In genomic region chr11:69799394-69800137, GRCm38 (mm10) we compare ENCODE assay signal across 8 mouse cellular contexts. TPM values are rescaled to one million over a fixed set of nuclear protein-coding genes. Genes with fewer than 3 reads are reported as not detected.
DNase-seq lines count a peak whose midpoint lies in the region; ATAC-seq lines count a peak whose summit lies in the region.

No protein-coding gene starts in this region.

- peak overlapping the region; percentile 87 for H3K4me2 ChIP-seq in forebrain, embryonic 11.5 days (ENCODE audit: low read depth, low read length, severe bottlenecking)
- peak overlapping the region; percentile 64 for H3K4me2 ChIP-seq in liver, embryonic 12.5 days
- H3K4me2 ChIP-seq in stomach, embryonic 16.5 days (ENCODE audit: low read depth, low read length), result peak overlapping the region; percentile 99

- peak overlapping the region; percentile 67; the same call in 1 of the 2 replicates for H3K27ac ChIP-seq in forebrain, embryonic 11.5 days (ENCODE audit: low read depth, low read length)
- H3K27ac ChIP-seq in liver, embryonic 12.5 days, result no peak overlapping the region
- 0 out of 2 replicates have a peak overlapping the region, but pooled peaks have one; percentile 14 for H3K27ac ChIP-seq in stomach, embryonic 16.5 days (ENCODE audit: low read length)

- peaks cover 35% of the 10 kb centered on the region for H3K27me3 ChIP-seq in forebrain, embryonic 11.5 days (ENCODE audit: control insufficient read depth, insufficient read depth, low read length)
- H3K27me3 ChIP-seq in liver, embryonic 12.5 days (replicated peaks), result peaks cover 89% of the 10 kb centered on the region
- peaks cover 10% of the 10 kb centered on the region for H3K27me3 ChIP-seq in stomach, embryonic 16.5 days (ENCODE audit: control insufficient read depth, insufficient read depth, low read length)

- H3K4me1 ChIP-seq in forebrain, embryonic 11.5 days (replicated peaks; ENCODE audit: control insufficient read depth, insufficient read depth, low read length), result peaks cover 42% of the 10 kb centered on the region
- H3K4me1 ChIP-seq in liver, embryonic 12.5 days, result peaks cover 61% of the 10 kb centered on the region
- peaks cover 53% of the 10 kb centered on the region for H3K4me1 ChIP-seq in stomach, embryonic 16.5 days (ENCODE audit: control insufficient read depth, insufficient read depth, low read length)

- ATAC-seq in forebrain, embryonic 11.5 days (replicated peaks; ENCODE audit: low FRiP score), result no peak
- ATAC-seq in liver, embryonic 12.5 days, result no peak
- no peak for ATAC-seq in stomach, embryonic 16.5 days (ENCODE audit: insufficient read depth, low FRiP score)

- H3K9ac ChIP-seq in forebrain, embryonic 11.5 days (ENCODE audit: low read length), result peak overlapping the region; percentile 73
- H3K9ac ChIP-seq in liver, embryonic 12.5 days, result no peak overlapping the region
- peak overlapping the region; percentile 35; the same call in 1 of the 2 replicates for H3K9ac ChIP-seq in stomach, embryonic 16.5 days (ENCODE audit: low read length)

- 29% methylated on average over 12 of the region's 12 CpGs for WGBS in forebrain, embryonic 11.5 days
- WGBS in liver, embryonic 12.5 days (ENCODE audit: insufficient replicate concordance), result 35% methylated on average over 12 of the region's 12 CpGs
- WGBS in stomach, embryonic 16.5 days, result 23% methylated on average over 12 of the region's 12 CpGs

- H3K36me3 ChIP-seq in forebrain, embryonic 11.5 days (ENCODE audit: control insufficient read depth, insufficient read depth, low read length), result no peaks in the 10 kb centered on the region
- no peaks in the 10 kb centered on the region for H3K36me3 ChIP-seq in liver, embryonic 12.5 days
- no peaks in the 10 kb centered on the region for H3K36me3 ChIP-seq in stomach, embryonic 16.5 days (ENCODE audit: control insufficient read depth, insufficient read depth, low read length)

- no peaks in the 10 kb centered on the region for H3K9me3 ChIP-seq in forebrain, embryonic 11.5 days (ENCODE audit: control insufficient read depth, low read length)
- H3K9me3 ChIP-seq in liver, embryonic 12.5 days (replicated peaks), result no peaks in the 10 kb centered on the region
- H3K9me3 ChIP-seq in stomach, embryonic 16.5 days (replicated peaks; ENCODE audit: control insufficient read depth, low read length), result no peaks in the 10 kb centered on the region

- H3K4me3 ChIP-seq in forebrain, embryonic 11.5 days (ENCODE audit: low read depth, low read length), result peak overlapping the region; percentile 49
- H3K4me3 ChIP-seq in liver, embryonic 12.5 days, result no peak overlapping the region
- no peak overlapping the region; the same call in 1 of the 2 replicates for H3K4me3 ChIP-seq in stomach, embryonic 16.5 days (replicated peaks; ENCODE audit: low read length)

- DNase-seq in cerebellum, postnatal 10 days, result peak; percentile 64 to 67
- DNase-seq in cerebellum, postnatal 36 days, result no peak
- DNase-seq in A20 (ENCODE audit: low read depth, low spot score), result peak; percentile 98
- DNase-seq in forebrain, embryonic 11.5 days (ENCODE audit: low spot score), result no peak
- DNase-seq in cerebellum, adult 18-20 months, result no peak
- no peak for DNase-seq in urinary bladder, postnatal 25 days (ENCODE audit: low spot score)

RNA-seq across cellular contexts. Expression of gene Fgf11, which starts 2.1 kb away (rescaled TPM):
- 1.3 and 1.7 TPM in 2 replicates for polyA plus RNA-seq in forebrain, embryonic 11.5 days (2014; fragmentation: Nextera tagmentation; extraction: Ambion mirVana)
- polyA plus RNA-seq in liver, embryonic 12.5 days (2016; fragmentation: Nextera tagmentation; extraction: Ambion mirVana), result 0.45 and 0.48 TPM in 2 replicates
- 1.8 and 2.5 TPM in 2 replicates for polyA plus RNA-seq in stomach, embryonic 16.5 days (2015; fragmentation: Nextera tagmentation; extraction: Ambion mirVana)

RNA-seq across cellular contexts. Expression of gene Chrnb1, which starts 3.8 kb away (rescaled TPM):
- 0.73 and 1.1 TPM in 2 replicates for polyA plus RNA-seq in forebrain, embryonic 11.5 days (2014; fragmentation: Nextera tagmentation; extraction: Ambion mirVana)
- 0.63 and 0.64 TPM in 2 replicates for polyA plus RNA-seq in liver, embryonic 12.5 days (2016; fragmentation: Nextera tagmentation; extraction: Ambion mirVana)
- 5.3 and 10.3 TPM in 2 replicates for polyA plus RNA-seq in stomach, embryonic 16.5 days (2015; fragmentation: Nextera tagmentation; extraction: Ambion mirVana)

RNA-seq across cellular contexts. Expression of gene Tmem102, which starts 5.9 kb away (rescaled TPM):
- 0.32 and 0.65 TPM in 2 replicates for polyA plus RNA-seq in forebrain, embryonic 11.5 days (2014; fragmentation: Nextera tagmentation; extraction: Ambion mirVana)
- 0.59 and 0.72 TPM in 2 replicates for polyA plus RNA-seq in liver, embryonic 12.5 days (2016; fragmentation: Nextera tagmentation; extraction: Ambion mirVana)
- polyA plus RNA-seq in stomach, embryonic 16.5 days (2015; fragmentation: Nextera tagmentation; extraction: Ambion mirVana), result 14.2 and 15.0 TPM in 2 replicates

RNA-seq across cellular contexts. Expression of gene Gm39566, which starts 15.5 kb away (rescaled TPM):
- not detected in 2 replicates for polyA plus RNA-seq in forebrain, embryonic 11.5 days (2014; fragmentation: Nextera tagmentation; extraction: Ambion mirVana)
- not detected in 2 replicates for polyA plus RNA-seq in liver, embryonic 12.5 days (2016; fragmentation: Nextera tagmentation; extraction: Ambion mirVana)
- 0.03 TPM in 1 of 2 replicates, not detected in the other for polyA plus RNA-seq in stomach, embryonic 16.5 days (2015; fragmentation: Nextera tagmentation; extraction: Ambion mirVana)

RNA-seq across cellular contexts. Expression of gene Spem2, which starts 18.7 kb away (rescaled TPM):
- not detected in 2 replicates for polyA plus RNA-seq in forebrain, embryonic 11.5 days (2014; fragmentation: Nextera tagmentation; extraction: Ambion mirVana)
- not detected in 2 replicates for polyA plus RNA-seq in liver, embryonic 12.5 days (2016; fragmentation: Nextera tagmentation; extraction: Ambion mirVana)
- polyA plus RNA-seq in stomach, embryonic 16.5 days (2015; fragmentation: Nextera tagmentation; extraction: Ambion mirVana), result not detected in 2 replicates

Comparison
In these comparisons a context has a peak if more than half of its experiments do, and no peak if none do; other contexts are left out.
1. DNase-seq: peak in cerebellum, postnatal 10 days (2 of 2) and A20 (single experiment); none in cerebellum, postnatal 36 days (0 of 2), forebrain, embryonic 11.5 days (single experiment), cerebellum, adult 18-20 months (0 of 2) and urinary bladder, postnatal 25 days (single experiment).
2. Peak in every context shown above with its lines, with median percentiles within 50 percentile points of each other: H3K4me2 ChIP-seq.